Mouse (Mus musculus) hindbrain, embryonic 12.5 days (tissue): Measurements from ENCODE around the gene Morc2a. TPM values are rescaled to one million over a fixed set of nuclear protein-coding genes. Genes with fewer than 3 reads are reported as not detected.

Experiments used
- ATAC-seq: fragments of 200-750 bp; cut with Nextera tagmentation; 2 replicates; pipeline ENCODE4 v1.8.0; 2017; ENCODE audit warnings: moderate TSS enrichment; ENCODE audit not compliant: low FRiP score
- H3K27ac ChIP-seq: fragments of 300-500 bp; sonication (generic); 2 replicates; pipeline ENCODE4 v1.5.1; 2016; ENCODE audit warnings: mild to moderate bottlenecking
- H3K27me3 ChIP-seq: fragments of 300-500 bp; sonication (generic); 2 replicates; pipeline ENCODE4 v1.6.1; 2016; ENCODE audit warnings: mild to moderate bottlenecking
- H3K36me3 ChIP-seq: fragments of 300-500 bp; sonication (generic); 2 replicates; pipeline ENCODE4 v1.6.1; 2016; ENCODE audit warnings: mild to moderate bottlenecking
- H3K4me1 ChIP-seq: fragments of 300-500 bp; sonication (generic); 2 replicates; pipeline ENCODE4 v1.6.1; 2016
- H3K4me2 ChIP-seq: fragments of 300-500 bp; sonication (generic); replicated peaks from 2 replicates; pipeline ENCODE4 v1.6.1; 2016; ENCODE audit warnings: mild to moderate bottlenecking
- H3K4me3 ChIP-seq: fragments of 300-500 bp; sonication (generic); 2 replicates; pipeline ENCODE4 v1.5.1; 2016; ENCODE audit warnings: mild to moderate bottlenecking
- H3K9ac ChIP-seq: fragments of 300-500 bp; sonication (generic); 2 replicates; pipeline ENCODE4 v1.6.1; 2016; ENCODE audit warnings: mild to moderate bottlenecking, moderate library complexity
- H3K9me3 ChIP-seq: fragments of 300-500 bp; sonication (generic); replicated peaks from 2 replicates; pipeline ENCODE4 v1.6.1; 2016; ENCODE audit warnings: mild to moderate bottlenecking
- WGBS: fragments of 180-500 bp; shearing (Covaris S2); methylation state at CpG from one replicate; pipeline ENCODE4 v1.1.7; 2016; 5-methylcytosine and 5-hydroxymethylcytosine counted together
- polyA plus RNA-seq: library from polyadenylated mRNA; unstranded; fragments of >200 nt; fragmentation: Nextera tagmentation; extraction: Ambion mirVana; gene quantifications from 2 replicates; pipeline ENCODE4 v1.2.1, GENCODE M21; 2016

Gene Morc2a
- polyA plus RNA-seq, 1 experiment from 2014 or later, result 54.0 TPM

DNA sequence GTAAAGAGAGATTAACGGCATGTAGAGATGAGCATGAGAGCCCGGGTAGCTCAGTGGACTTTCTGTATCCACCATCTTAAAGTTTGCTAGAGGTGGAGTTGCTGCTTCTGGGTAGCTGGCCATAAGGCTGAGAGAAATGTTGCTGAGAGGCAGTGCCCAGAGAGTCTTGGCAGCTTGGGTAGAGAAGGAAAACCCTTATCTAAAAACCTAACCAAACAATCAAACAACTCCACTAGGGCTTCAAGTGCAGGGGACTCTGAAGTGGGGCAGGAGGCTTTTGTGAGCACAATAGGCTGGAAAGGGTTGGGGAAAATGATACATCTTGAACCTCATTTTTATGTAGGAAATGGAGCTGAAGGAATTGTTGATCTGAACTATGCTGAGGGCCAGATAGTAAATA is 37.3 kb downstream of the Morc2a start:
- H3K27ac ChIP-seq, result no peak overlapping the region
- H3K4me1 ChIP-seq, result no peaks in the 10 kb centered on the region
- H3K36me3 ChIP-seq, result peaks cover 85% of the 10 kb centered on the region
- H3K4me2 ChIP-seq, result no peak overlapping the region
- no peak overlapping the region for H3K9ac ChIP-seq
- WGBS, result 95% methylated on average over 2 of the region's 2 CpGs
- H3K27me3 ChIP-seq, result no peaks in the 10 kb centered on the region
- no peak overlapping the region for H3K4me3 ChIP-seq
- no peaks in the 10 kb centered on the region for H3K9me3 ChIP-seq
- ATAC-seq, result no peak

- H3K9ac ChIP-seq, result no peak overlapping the region
- H3K27me3 ChIP-seq, result no peaks in the 10 kb centered on the region
- WGBS, result 91% methylated on average over 2 of the region's 2 CpGs
- no peaks in the 10 kb centered on the region for H3K4me1 ChIP-seq
- H3K9me3 ChIP-seq, result no peaks in the 10 kb centered on the region
- H3K36me3 ChIP-seq, result peaks cover 86% of the 10 kb centered on the region
- H3K4me2 ChIP-seq, result no peak overlapping the region
- ATAC-seq, result no peak
- H3K27ac ChIP-seq, result no peak overlapping the region
- no peak overlapping the region for H3K4me3 ChIP-seq
Observed at GRCm38 (mm10) chr11:3686885-3687284, 37.9 kb downstream of the Morc2a start.

DNA sequence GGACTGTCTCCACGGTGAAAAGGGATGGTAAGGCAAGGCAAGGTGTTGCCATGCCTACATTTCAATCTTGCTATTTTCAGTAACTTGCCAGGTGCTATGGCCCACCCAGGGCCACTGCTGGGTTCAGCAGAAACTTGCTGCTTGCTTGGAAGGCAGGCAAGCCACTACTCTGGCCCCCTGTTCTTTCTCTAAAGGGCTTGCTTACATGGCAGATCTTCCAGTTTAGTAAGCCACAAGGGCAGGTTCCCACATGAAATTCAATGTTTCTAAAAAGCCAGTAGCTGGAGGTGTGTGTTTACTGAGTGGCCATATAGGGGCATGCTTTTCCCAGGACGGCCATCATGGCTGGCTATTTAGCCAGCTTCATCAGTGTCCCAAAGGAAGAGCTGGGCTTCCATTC is 42.8 kb downstream of the Morc2a start:
- ATAC-seq, result no peak
- no peak overlapping the region for H3K27ac ChIP-seq
- no peaks in the 10 kb centered on the region for H3K9me3 ChIP-seq
- peaks cover 64% of the 10 kb centered on the region for H3K36me3 ChIP-seq
- H3K9ac ChIP-seq, result no peak overlapping the region
- H3K4me3 ChIP-seq, result no peak overlapping the region
- no peak overlapping the region for H3K4me2 ChIP-seq
- no peaks in the 10 kb centered on the region for H3K4me1 ChIP-seq
- H3K27me3 ChIP-seq, result no peaks in the 10 kb centered on the region
- WGBS, result 91% methylated on average over 2 of the region's 2 CpGs

DNA sequence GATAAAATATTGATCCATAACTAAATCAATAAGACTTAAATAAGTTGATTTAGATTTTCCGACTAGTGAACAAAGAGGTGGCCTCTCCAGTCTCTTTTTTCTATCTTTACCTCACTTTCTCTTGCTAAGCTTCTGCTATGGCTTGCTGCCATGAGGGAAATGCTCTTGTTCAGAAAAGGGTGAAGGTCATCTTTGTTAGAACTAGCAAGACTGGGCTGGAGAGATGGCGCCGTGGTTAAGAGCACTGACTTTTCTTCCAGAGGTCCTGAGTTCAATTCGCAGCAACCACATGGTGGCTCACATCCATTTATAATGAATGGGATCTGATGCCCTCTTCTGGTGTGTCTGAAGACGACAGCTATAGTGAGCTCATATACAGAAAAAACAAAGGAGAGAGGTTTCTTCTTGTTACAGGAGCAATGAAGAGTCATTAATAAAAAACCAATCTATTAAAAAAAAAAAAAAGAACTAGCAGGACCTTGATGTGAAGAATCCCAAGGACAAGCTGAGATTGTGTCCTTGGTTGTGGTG is 47.2 kb downstream of the Morc2a start:
- Histone ChIP-seq H3K36me3 (peaks cover 27% of the 10 kb centered on the region), H3K27me3 (no peaks in the 10 kb centered on the region), H3K27ac (no peak overlapping the region), H3K9ac (no peak overlapping the region), H3K9me3 (no peaks in the 10 kb centered on the region), H3K4me1 (no peaks in the 10 kb centered on the region), H3K4me3 (no peak overlapping the region), H3K4me2 (no peak overlapping the region)
- 84% methylated on average over 5 of the region's 5 CpGs for WGBS
- no peak for ATAC-seq

GRCm38 (mm10) chr11:3697441-3697840 is 48.5 kb downstream of the Morc2a start:
- WGBS, result 86% methylated on average over 3 of the region's 3 CpGs
- ATAC-seq, result no peak
- H3K36me3 ChIP-seq, result peaks cover 15% of the 10 kb centered on the region
- no peaks in the 10 kb centered on the region for H3K9me3 ChIP-seq
- no peaks in the 10 kb centered on the region for H3K27me3 ChIP-seq
- H3K4me1 ChIP-seq, result no peaks in the 10 kb centered on the region
- no peak overlapping the region for H3K27ac ChIP-seq
- no peak overlapping the region for H3K4me2 ChIP-seq
- H3K4me3 ChIP-seq, result no peak overlapping the region
- H3K9ac ChIP-seq, result no peak overlapping the region

DNA sequence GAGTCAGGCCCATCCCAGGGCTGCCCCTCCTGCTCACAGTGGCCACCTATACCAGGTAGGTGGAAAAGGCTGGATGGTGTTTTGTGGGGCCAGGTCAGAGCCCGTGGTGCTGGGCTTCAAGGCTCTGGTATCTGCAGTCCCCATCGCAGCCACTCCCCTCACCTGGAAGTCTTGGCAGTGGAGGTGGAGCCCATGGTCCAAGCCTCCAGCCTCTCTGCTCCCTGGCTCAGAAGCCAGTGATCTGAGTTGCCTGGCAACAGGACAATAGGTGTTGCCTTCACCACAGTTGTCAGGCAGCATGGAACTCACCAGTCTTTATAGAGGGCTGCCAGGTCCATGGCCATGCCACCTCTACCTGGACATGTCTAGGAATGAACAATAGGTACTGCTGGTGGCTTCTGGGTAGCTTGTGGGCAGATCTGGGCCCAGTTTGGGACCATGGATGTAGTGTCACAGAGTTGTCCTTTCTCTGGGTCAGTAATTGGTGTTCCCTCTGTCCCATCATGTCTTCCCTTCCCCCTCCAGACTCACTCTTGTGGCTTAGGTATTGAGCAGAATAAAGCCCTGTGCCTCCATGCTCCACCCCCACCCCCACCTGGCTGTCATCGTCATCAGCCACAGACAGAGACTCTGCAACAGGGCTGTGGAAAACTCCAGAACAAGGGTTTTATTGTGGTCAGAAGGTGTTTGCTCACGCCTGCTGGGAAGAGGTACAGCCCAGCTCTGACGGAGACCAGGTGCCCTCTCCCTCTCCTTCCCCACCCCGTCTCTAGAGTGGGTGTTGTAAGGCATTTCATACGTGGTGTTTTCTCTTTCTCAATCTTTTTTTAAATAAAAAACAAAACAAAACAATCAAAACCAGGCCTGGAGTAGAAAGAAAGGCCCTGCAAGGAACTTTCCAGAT is 54.4 kb downstream of the Morc2a start:
- Histone ChIP-seq H3K9ac (no peak overlapping the region), H3K4me2 (no peak overlapping the region), H3K4me3 (no peak overlapping the region), H3K27me3 (no peaks in the 10 kb centered on the region), H3K27ac (no peak overlapping the region), H3K4me1 (no peaks in the 10 kb centered on the region), H3K9me3 (no peaks in the 10 kb centered on the region), H3K36me3 (no peaks in the 10 kb centered on the region; the same call in 1 of the 2 replicates)
- ATAC-seq, result no peak
- 76% methylated on average over 7 of the region's 7 CpGs for WGBS

GRCm38 (mm10) chr11:3704404-3704803 is 55.4 kb downstream of the Morc2a start:
- 80% methylated on average over 8 of the region's 8 CpGs for WGBS
- Histone ChIP-seq H3K9ac (no peak overlapping the region), H3K4me2 (no peak overlapping the region), H3K9me3 (no peaks in the 10 kb centered on the region), H3K27ac (no peak overlapping the region), H3K27me3 (no peaks in the 10 kb centered on the region), H3K4me1 (no peaks in the 10 kb centered on the region), H3K4me3 (no peak overlapping the region), H3K36me3 (no peaks in the 10 kb centered on the region; the same call in 1 of the 2 replicates)
- no peak for ATAC-seq

DNA sequence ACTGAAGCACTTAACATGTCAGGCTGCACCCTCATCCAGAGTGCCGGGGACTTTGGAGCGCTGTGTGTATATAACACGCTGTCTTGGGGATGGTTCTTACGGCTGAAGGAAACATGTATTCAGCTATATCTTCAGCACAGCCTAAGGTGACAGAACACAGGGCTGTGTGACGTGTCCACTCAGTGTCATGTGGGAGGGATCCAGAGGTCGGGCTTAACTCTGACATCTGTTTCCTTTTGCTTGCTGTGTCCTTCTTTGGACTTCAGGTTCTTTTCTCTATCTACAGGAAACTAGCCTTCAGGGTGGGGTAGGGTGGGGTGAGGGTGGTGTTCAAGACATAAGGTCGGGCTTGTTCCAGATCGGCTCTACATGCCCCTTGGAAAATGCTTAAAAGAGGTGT is 58.1 kb downstream of the Morc2a start:
- H3K36me3 ChIP-seq, result no peaks in the 10 kb centered on the region
- H3K9ac ChIP-seq, result no peak overlapping the region
- no peak overlapping the region for H3K27ac ChIP-seq
- no peaks in the 10 kb centered on the region for H3K4me1 ChIP-seq
- 89% methylated on average over 8 of the region's 8 CpGs for WGBS
- no peak overlapping the region for H3K4me2 ChIP-seq
- H3K9me3 ChIP-seq, result no peaks in the 10 kb centered on the region
- H3K27me3 ChIP-seq, result no peaks in the 10 kb centered on the region
- no peak for ATAC-seq
- H3K4me3 ChIP-seq, result no peak overlapping the region

DNA sequence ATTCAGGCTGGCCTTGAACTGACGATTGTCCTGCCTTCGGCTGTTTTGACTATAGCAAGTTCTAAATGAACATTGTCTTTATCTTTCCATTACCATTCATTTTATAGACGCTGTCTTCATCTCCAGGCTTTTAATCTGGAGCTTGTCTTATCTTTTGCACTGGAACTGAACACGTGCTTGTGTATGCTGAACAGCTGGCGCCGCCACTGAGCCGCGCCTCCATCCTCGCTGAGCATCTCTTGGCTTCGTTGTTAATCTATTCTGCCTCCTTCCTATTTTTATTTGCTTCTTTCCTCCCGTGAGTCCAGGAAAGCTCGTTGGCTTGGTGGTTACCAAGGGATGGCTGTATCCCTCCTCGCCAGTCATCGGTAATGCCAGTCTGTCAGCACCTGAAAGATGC is 61.2 kb downstream of the Morc2a start:
- Histone ChIP-seq H3K9me3 (no peaks in the 10 kb centered on the region), H3K36me3 (no peaks in the 10 kb centered on the region), H3K9ac (no peak overlapping the region), H3K4me1 (no peaks in the 10 kb centered on the region), H3K27me3 (no peaks in the 10 kb centered on the region), H3K4me2 (no peak overlapping the region), H3K27ac (no peak overlapping the region), H3K4me3 (no peak overlapping the region)
- ATAC-seq, result no peak
- 80% methylated on average over 14 of the region's 14 CpGs for WGBS

GRCm38 (mm10) chr11:3714486-3714885 is 65.5 kb downstream of the Morc2a start:
- WGBS, result 36% methylated on average over 15 of the region's 15 CpGs
- Histone ChIP-seq H3K9me3 (no peaks in the 10 kb centered on the region), H3K4me2 (no peak overlapping the region), H3K4me3 (no peak overlapping the region), H3K27ac (no peak overlapping the region), H3K4me1 (no peaks in the 10 kb centered on the region), H3K27me3 (no peaks in the 10 kb centered on the region), H3K36me3 (no peaks in the 10 kb centered on the region), H3K9ac (no peak overlapping the region)
- ATAC-seq, result no peak

DNA sequence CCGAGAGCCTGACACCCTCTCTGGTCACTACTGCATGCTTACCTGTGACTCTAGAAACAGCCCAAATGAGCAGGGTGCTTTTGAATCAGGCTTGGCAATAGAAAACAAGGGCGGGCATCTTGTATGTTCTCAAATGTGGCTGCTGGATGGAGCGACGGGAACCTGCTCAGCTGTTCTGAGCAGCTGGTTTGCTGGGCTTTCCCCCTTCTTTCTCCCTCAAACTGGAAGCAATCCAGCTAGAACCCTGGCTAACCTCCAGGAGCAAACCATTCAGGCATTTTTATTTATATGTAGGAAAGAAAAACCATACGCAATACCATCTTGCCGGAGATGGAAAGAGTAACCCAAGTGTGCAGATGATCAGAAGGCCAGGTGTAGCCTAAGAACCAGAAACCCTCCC is 67.7 kb downstream of the Morc2a start:
- H3K27ac ChIP-seq, result no peak overlapping the region
- no peak overlapping the region for H3K4me3 ChIP-seq
- no peaks in the 10 kb centered on the region for H3K36me3 ChIP-seq
- 81% methylated on average over 6 of the region's 6 CpGs for WGBS
- H3K9me3 ChIP-seq, result no peaks in the 10 kb centered on the region
- H3K9ac ChIP-seq, result no peak overlapping the region
- ATAC-seq, result no peak
- no peaks in the 10 kb centered on the region for H3K4me1 ChIP-seq
- no peaks in the 10 kb centered on the region for H3K27me3 ChIP-seq
- no peak overlapping the region for H3K4me2 ChIP-seq

- H3K4me2 ChIP-seq, result no peak overlapping the region
- H3K9ac ChIP-seq, result no peak overlapping the region
- no peaks in the 10 kb centered on the region for H3K36me3 ChIP-seq
- no peaks in the 10 kb centered on the region for H3K9me3 ChIP-seq
- WGBS, result 70% methylated on average over 3 of the region's 3 CpGs
- H3K4me1 ChIP-seq, result no peaks in the 10 kb centered on the region
- H3K27me3 ChIP-seq, result no peaks in the 10 kb centered on the region
- ATAC-seq, result no peak
- H3K4me3 ChIP-seq, result no peak overlapping the region
- H3K27ac ChIP-seq, result no peak overlapping the region
Observed at GRCm38 (mm10) chr11:3722036-3722435, 73.0 kb downstream of the Morc2a start.

DNA sequence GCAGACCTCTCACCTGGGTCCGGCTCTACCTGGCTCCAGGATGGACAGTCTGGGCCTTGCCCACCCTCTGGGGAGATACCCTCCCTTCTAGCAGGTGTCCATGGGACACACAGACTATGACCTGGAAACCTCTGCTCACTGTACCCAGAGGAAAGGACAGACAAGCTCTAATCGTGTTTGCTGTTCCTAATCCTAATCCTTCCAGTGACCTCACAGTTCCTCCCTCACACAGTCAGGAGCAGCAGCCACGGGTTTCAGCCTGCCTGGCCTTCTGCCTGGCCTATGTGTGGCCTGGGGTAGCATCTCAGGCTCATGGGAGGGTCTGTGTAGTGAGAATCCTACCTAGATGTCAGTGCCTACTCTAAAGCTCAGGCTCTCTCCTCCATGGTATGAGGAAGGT is 73.9 kb downstream of the Morc2a start:
- 55% methylated on average over 3 of the region's 3 CpGs for WGBS
- Histone ChIP-seq H3K9me3 (no peaks in the 10 kb centered on the region), H3K4me2 (no peak overlapping the region), H3K9ac (no peak overlapping the region), H3K27ac (no peak overlapping the region), H3K36me3 (no peaks in the 10 kb centered on the region), H3K4me1 (no peaks in the 10 kb centered on the region), H3K27me3 (no peaks in the 10 kb centered on the region), H3K4me3 (no peak overlapping the region)
- no peak for ATAC-seq
